Mouse (Mus musculus) embryonic facial prominence, embryonic 11.5 days (tissue): ENCODE data around the gene Zfp607a. TPM values are rescaled to one million over a fixed set of nuclear protein-coding genes. Genes with fewer than 3 reads are reported as not detected.
"Not testable (repeated sequence)": the region's sequence is repeated elsewhere in the genome, so short reads cannot be mapped to it uniquely, and the experiment has no call there.

Experiments
- ATAC-seq: fragments of 200-750 bp; cut with Nextera tagmentation; replicated peaks from 2 replicates; pipeline ENCODE4 v1.8.0; 2017; ENCODE audit warnings: low read depth; ENCODE audit not compliant: insufficient number of reproducible peaks, low FRiP score, low TSS enrichment
- DNase-seq: peaks from one replicate; pipeline ENCODE4 v3.0.0-alpha.2; 2015; ENCODE audit warnings: low spot score
- H3K27ac ChIP-seq: fragments of 300-500 bp; sonication (generic); replicated peaks from 2 replicates; pipeline ENCODE4 v1.5.1; 2014; ENCODE audit warnings: mild to moderate bottlenecking, low read depth, low read length, control low read depth
- H3K27me3 ChIP-seq: fragments of 300-500 bp; sonication (generic); 2 replicates; pipeline ENCODE4 v1.6.1; 2014; ENCODE audit warnings: mild to moderate bottlenecking, low read length, moderate library complexity, mixed read lengths; ENCODE audit not compliant: control insufficient read depth, insufficient read depth
- H3K36me3 ChIP-seq: fragments of 300-500 bp; sonication (generic); replicated peaks from 2 replicates; pipeline ENCODE4 v1.6.1; 2014; ENCODE audit warnings: low read depth, mild to moderate bottlenecking, low read length, moderate library complexity, mixed read lengths; ENCODE audit not compliant: control insufficient read depth, insufficient read depth
- H3K4me1 ChIP-seq: fragments of 300-500 bp; sonication (generic); 2 replicates; pipeline ENCODE4 v1.6.1; 2014; ENCODE audit warnings: low read length, mixed read lengths; ENCODE audit not compliant: control insufficient read depth, insufficient read depth
- H3K4me2 ChIP-seq: fragments of 300-500 bp; sonication (generic); 2 replicates; pipeline ENCODE4 v1.6.1; 2014; ENCODE audit warnings: low read depth, mild to moderate bottlenecking, control low read depth, low read length, moderate library complexity
- H3K4me3 ChIP-seq: fragments of 300-500 bp; sonication (generic); 2 replicates; pipeline ENCODE4 v1.5.1; 2014; ENCODE audit warnings: low read depth, low read length, control low read depth
- H3K9ac ChIP-seq: fragments of 300-500 bp; sonication (generic); replicated peaks from 2 replicates; pipeline ENCODE4 v1.6.1; 2014; ENCODE audit warnings: mild to moderate bottlenecking, control low read depth, low read length
- H3K9me3 ChIP-seq: fragments of 300-500 bp; sonication (generic); replicated peaks from 2 replicates; pipeline ENCODE4 v1.6.1; 2016; ENCODE audit warnings: mild to moderate bottlenecking, low read length, inconsistent platforms, mixed read lengths; ENCODE audit not compliant: control insufficient read depth
- WGBS: fragments of 180-500 bp; shearing (Covaris S2); extraction: QIAGEN DNeasy Blood & Tissue Kit; methylation state at CpG from one replicate; pipeline ENCODE4 v1.1.7; 2014; 5-methylcytosine and 5-hydroxymethylcytosine counted together
- polyA plus RNA-seq: library from polyadenylated mRNA; unstranded; fragments of >200 nt; fragmentation: Nextera tagmentation; extraction: Ambion mirVana; gene quantifications from 2 replicates; pipeline ENCODE4 v1.2.1, GENCODE M21; 2014

The Zfp607a gene
- polyA plus RNA-seq, 1 experiment from 2014 or later, result 3.8 TPM

DNA sequence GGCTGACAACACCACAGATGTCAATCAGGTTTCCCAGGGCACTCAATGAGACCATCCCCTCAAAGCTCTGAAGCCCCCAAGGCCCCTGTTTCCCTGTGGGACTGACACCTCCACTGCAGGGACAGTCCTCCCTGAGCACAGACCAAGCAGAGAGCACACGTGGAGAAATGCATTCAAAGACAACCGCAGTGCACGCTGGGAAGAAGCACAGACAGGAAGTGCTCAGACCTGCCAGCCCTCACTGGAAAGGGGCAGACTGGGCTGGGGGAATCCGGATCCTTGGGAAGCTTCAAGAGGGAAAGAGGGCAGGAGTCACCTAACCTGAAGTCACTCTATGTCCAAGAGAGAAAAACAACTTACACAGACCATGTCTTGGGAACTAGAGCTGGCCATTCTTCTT lies 69.7 kb downstream of the Zfp607a start:
- H3K4me1 ChIP-seq, H3K4me2 ChIP-seq, ATAC-seq, H3K9ac ChIP-seq, H3K27ac ChIP-seq, H3K9me3 ChIP-seq, DNase-seq, H3K4me3 ChIP-seq, H3K36me3 ChIP-seq, H3K27me3 ChIP-seq: not testable (repeated sequence)
- WGBS, result 38% methylated on average over 4 of the region's 4 CpGs

DNA sequence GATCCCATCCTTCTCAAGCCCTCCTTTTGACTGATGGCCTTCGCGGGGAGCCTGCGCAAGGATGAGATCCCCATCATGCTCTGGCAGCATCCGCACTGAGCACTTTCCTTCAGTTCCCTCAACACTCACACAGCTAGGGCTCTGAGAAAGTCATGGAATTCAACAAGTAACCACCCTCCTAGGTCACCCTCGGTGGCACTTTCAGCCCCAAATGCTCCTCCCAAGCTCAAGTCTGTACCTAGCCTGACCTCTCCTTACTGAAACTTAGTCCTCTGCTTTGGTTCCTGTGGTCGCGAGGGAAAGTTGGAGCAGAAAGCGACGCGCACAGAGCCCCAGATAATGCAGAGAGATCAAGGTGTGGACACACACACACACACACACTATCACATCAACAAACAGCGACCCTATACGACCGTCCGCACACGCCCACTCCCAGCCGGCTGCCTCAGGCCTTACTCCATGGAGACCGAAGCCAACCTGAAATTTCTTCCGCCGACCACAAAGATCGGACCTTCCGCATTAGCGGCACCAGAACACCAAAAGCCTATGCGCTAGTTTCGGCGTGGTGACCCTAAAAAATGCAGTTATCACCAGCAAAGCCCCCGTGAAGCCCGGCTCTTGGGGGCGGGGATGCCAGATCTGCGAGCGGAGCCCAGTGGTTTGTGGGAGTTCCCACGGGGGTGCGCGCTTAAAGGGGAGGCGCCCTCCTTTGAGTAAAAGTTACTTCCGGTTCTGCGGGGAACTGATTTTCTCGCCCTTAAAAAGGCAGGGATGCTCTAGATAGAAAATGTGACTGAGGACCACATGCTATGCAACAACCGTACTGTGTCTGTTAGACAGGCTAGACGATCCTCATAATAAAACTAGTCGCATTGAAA lies 71.7 kb downstream of the Zfp607a start, which contains the start of gene Zfp974:
Gene Zfp974 (minus strand): TSS at position 643 of the 878 bp plus-strand sequence.
- 5% methylated on average over 40 of the region's 40 CpGs for WGBS
- Histone ChIP-seq H3K36me3 (no peaks in the 10 kb centered on the region), H3K9ac (peak within 1 kb of the TSS; percentile 71)

More for the DNA sequence above, 71.7 kb downstream of the Zfp607a start, which contains the start of gene Zfp974:
- no peak within 1 kb of the TSS for H3K27ac ChIP-seq
- H3K4me1 ChIP-seq, result no peaks in the 10 kb centered on the region
- peak within 1 kb of the TSS; percentile 82 for H3K4me2 ChIP-seq
- ATAC-seq (peak; percentile 85), DNase-seq (peak; percentile 84)
- no peaks in the 10 kb centered on the region for H3K9me3 ChIP-seq
- peak within 1 kb of the TSS; percentile 67 for H3K4me3 ChIP-seq
- H3K27me3 ChIP-seq, result no peaks in the 10 kb centered on the region

Other genes with a start within 250 kb of the Zfp607a start
- 2.0 and 3.5 TPM in 2 replicates for gene Ttc9b, start 203.6 kb upstream of the Zfp607a start, polyA plus RNA-seq
- 5.7 and 6.9 TPM in 2 replicates for gene Map3k10, start 182.9 kb upstream of the Zfp607a start, polyA plus RNA-seq
- gene Zfp607b, start 168.2 kb upstream of the Zfp607a start, polyA plus RNA-seq, result 3.9 and 5.1 TPM in 2 replicates
- gene Zfp60, start 126.1 kb upstream of the Zfp607a start, polyA plus RNA-seq, result 56.8 and 62.5 TPM in 2 replicates
- 2.6 and 2.9 TPM in 2 replicates for gene Zfp626, start 50.3 kb upstream of the Zfp607a start, polyA plus RNA-seq
- gene Zfp59, start 18.9 kb upstream of the Zfp607a start, polyA plus RNA-seq, result 13.3 and 13.4 TPM in 2 replicates
- 8.9 and 11.9 TPM in 2 replicates for gene Zfp974, start 71.9 kb downstream of the Zfp607a start, polyA plus RNA-seq
- gene Zfp780b, start 121.6 kb downstream of the Zfp607a start, polyA plus RNA-seq, result 17.2 and 18.6 TPM in 2 replicates
- gene Zfp850, start 156.6 kb downstream of the Zfp607a start, polyA plus RNA-seq, result 8.8 and 10.6 TPM in 2 replicates
- 412 and 422 TPM in 2 replicates for gene Psmc4, start 192.6 kb downstream of the Zfp607a start, polyA plus RNA-seq
- 0.15 and 0.18 TPM in 2 replicates for gene Fcgbp, start 213.7 kb downstream of the Zfp607a start, polyA plus RNA-seq